Mouse (Mus musculus): ENCODE measurements around the gene Vps8. TPM values are rescaled to one million over a fixed set of nuclear protein-coding genes. Genes with fewer than 3 reads are reported as not detected.

Vps8 gene
- total and polyA plus RNA-seq, 3 experiments, result 13.6 to 17.6 (median 15.9) TPM

DNA sequence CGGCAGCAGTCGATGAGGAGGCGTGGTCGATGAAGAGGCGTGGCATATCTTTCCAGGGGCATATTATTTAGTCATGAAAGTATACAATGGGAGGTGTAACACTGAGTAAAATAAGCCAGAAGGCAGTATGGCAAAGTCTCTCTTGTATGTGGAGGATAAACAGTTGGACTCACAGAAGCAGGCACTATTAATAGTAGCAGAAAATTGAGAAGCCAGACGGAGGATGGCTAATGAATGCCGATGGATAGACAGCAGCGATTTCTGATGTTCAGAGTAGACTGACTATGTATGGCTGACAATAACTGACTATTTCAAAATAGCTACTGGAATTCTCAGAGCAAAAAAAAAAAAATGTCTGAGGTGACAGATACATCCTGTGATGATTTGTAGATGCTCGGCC is 233.0 kb downstream of the Vps8 start:
- in situ Hi-C loops (cut with MboI; ENCODE audit: low pct_ligation_motif_present, low pct_unique_long_range_greater_than_20kb, low sequenced_read_pairs), result no loop called here

DNA sequence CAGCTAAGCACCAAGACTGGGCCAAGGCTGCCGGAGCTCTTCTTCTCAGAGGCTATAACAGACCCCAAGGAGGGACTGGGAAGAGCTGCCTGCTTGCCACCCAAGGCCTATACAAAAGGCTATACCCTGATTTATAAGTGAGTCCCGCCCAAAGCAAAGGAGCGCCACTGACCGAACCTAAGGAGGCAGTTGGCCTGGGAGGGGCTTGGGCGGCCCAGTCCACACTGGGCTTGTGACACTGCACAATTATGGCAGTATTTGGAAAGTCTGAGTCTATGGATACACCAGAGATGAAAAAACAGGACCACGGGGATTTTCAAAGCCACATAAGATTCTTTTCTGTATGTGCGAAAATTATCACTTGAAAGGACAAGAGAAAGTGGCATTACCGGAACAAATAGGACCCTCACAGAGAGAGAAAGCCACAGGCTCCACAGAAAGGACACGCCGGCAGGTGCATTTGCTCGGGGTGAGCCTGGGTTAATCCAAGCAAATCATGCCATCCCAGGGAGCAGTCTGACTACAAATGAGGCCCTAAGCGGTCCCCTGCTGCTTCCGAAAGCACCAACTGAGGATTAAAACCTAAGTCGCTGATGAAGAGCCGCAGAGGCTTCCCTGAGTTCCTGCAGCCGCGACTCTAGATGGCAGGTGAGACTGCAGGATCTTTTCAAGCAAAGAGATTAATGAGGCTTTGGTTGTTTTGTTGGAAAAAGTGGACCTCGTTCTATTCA is 241.9 kb downstream of the Vps8 start:
- dilution Hi-C loops (cut with MboI; ENCODE audit: extremely low pct_ligation_motif_present, extremely low pct_unique_long_range_greater_than_20kb, low sequenced_read_pairs), result no loop called here
- H3K4me3 ChIP-seq (replicated peaks in 1 of 3; ENCODE audit: low read depth in 2 of 3, low read length in 2 of 3, poor library complexity in 1 of 3), result no peak overlapping the region
- in situ Hi-C loops (cut with MboI; ENCODE audit: low pct_ligation_motif_present, low pct_unique_long_range_greater_than_20kb, low sequenced_read_pairs), result no loop called here
- H3K4me1 ChIP-seq (ENCODE audit: control insufficient read depth in 1 of 2, insufficient read depth in 2 of 2), result peaks cover 7 to 24% of the 10 kb centered on the region in 2 experiments
- no peak overlapping the region for H3K4me2 ChIP-seq (ENCODE audit: insufficient read depth, low read depth, poor library complexity, severe bottlenecking)
- TF ChIP-seq USF2 (conservative IDR thresholded peaks at IDR 0.05; ENCODE audit: low read depth, low read length) (no peak), IRF4 (IDR thresholded peaks at IDR 0.05; ENCODE audit: low read depth, low read length) (no peak), ZMIZ1 (IDR thresholded peaks at IDR 0.05; ENCODE audit: low read depth, low read length) (no peak), MAZ (IDR thresholded peaks at IDR 0.05; ENCODE audit: low read depth, low read length) (no peak), HCFC1 (IDR thresholded peaks at IDR 0.05; ENCODE audit: low read depth, low read length) (no peak), POLR2AphosphoS2 (IDR thresholded peaks at IDR 0.05; ENCODE audit: low read depth, low read length) (no peak), ZNF384 (IDR thresholded peaks at IDR 0.05; ENCODE audit: low read depth, low read length) (no peak), SIN3A (IDR thresholded peaks at IDR 0.05; ENCODE audit: low read length) (no peak)
- H3K27ac ChIP-seq (ENCODE audit: insufficient read depth, low read depth), result no peak overlapping the region
- H3K79me2 ChIP-seq (replicated peaks; ENCODE audit: control insufficient read depth, extremely low read depth, insufficient read depth, poor library complexity, severe bottlenecking), result no peaks in the 10 kb centered on the region
- H3K9ac ChIP-seq (ENCODE audit: insufficient read depth, low read depth), result no peak overlapping the region
- H3K27me3 ChIP-seq (replicated peaks), result no peaks in the 10 kb centered on the region
- H3K9me3 ChIP-seq (replicated peaks; ENCODE audit: low read length), result peaks cover 9% of the 10 kb centered on the region
- DNase-seq (ENCODE audit: extremely low read depth), result no peak
- no peaks in the 10 kb centered on the region for H3K36me3 ChIP-seq (replicated peaks in 1 of 2; ENCODE audit: control insufficient read depth in 1 of 2, insufficient read depth in 1 of 2, low read length in 1 of 2)

More for the DNA sequence above, 233.0 kb downstream of the Vps8 start:
- H3K36me3 ChIP-seq (replicated peaks in 1 of 2; ENCODE audit: control insufficient read depth in 1 of 2, insufficient read depth in 1 of 2, low read length in 1 of 2), result no peaks in the 10 kb centered on the region
- peaks cover 4 to 18% of the 10 kb centered on the region in 2 experiments for H3K4me1 ChIP-seq (ENCODE audit: control insufficient read depth in 1 of 2, insufficient read depth in 2 of 2)
- no peak overlapping the region for H3K4me3 ChIP-seq (replicated peaks in 1 of 3; ENCODE audit: low read depth in 2 of 3, low read length in 2 of 3, poor library complexity in 1 of 3)
- TF ChIP-seq NELFE (IDR thresholded peaks at IDR 0.05; ENCODE audit: low read depth, low read length) (no peak), CTCF (conservative IDR thresholded peaks at IDR 0.05 in 1 of 2, IDR thresholded peaks at IDR 0.05 in 1 of 2; ENCODE audit: low read depth in 2 of 2, low read length in 2 of 2) (no peak), MEF2A (IDR thresholded peaks at IDR 0.05; ENCODE audit: borderline replicate concordance, low read depth, low read length) (no peak), ZC3H11A (IDR thresholded peaks at IDR 0.05; ENCODE audit: low read depth, low read length) (no peak), RCOR1 (conservative IDR thresholded peaks at IDR 0.05; ENCODE audit: low read depth, low read length) (no peak), EP300 (IDR thresholded peaks at IDR 0.05; ENCODE audit: low read length) (no peak)
- no peak for DNase-seq (ENCODE audit: extremely low read depth)
- no peak overlapping the region for H3K9ac ChIP-seq (ENCODE audit: insufficient read depth, low read depth)
- H3K4me2 ChIP-seq (ENCODE audit: insufficient read depth, low read depth, poor library complexity, severe bottlenecking), result no peak overlapping the region
- peaks cover 2% of the 10 kb centered on the region for H3K9me3 ChIP-seq (replicated peaks; ENCODE audit: low read length)
- H3K79me2 ChIP-seq (replicated peaks; ENCODE audit: control insufficient read depth, extremely low read depth, insufficient read depth, poor library complexity, severe bottlenecking), result no peaks in the 10 kb centered on the region
- no peak overlapping the region for H3K27ac ChIP-seq (ENCODE audit: insufficient read depth, low read depth)
- dilution Hi-C loops (cut with MboI; ENCODE audit: extremely low pct_ligation_motif_present, extremely low pct_unique_long_range_greater_than_20kb, low sequenced_read_pairs), result no loop called here
- H3K27me3 ChIP-seq (replicated peaks), result no peaks in the 10 kb centered on the region

All from CH12.LX (cell line).